Mouse (Mus musculus) G1E-ER4 (cell line): ENCODE results near the gene Alcam. TPM values are rescaled to one million over a fixed set of nuclear protein-coding genes. Genes with fewer than 3 reads are reported as not detected.

Experiments
- GATA1 ChIP-seq: IDR thresholded peaks from one replicate; pipeline ENCODE4 v1.8.0; 2012; ENCODE audit warnings: low read length, inconsistent platforms
- polyA plus RNA-seq: library from polyadenylated mRNA; stranded (reverse); fragments of >175 nt; gene quantifications from 2 replicates; pipeline ENCODE4 v1.2.3, GENCODE M21; 2012

Gene Alcam
- polyA plus RNA-seq, 1 experiment: not detected

GRCm38 (mm10) chr16:52417146-52417545 lies 36.7 kb downstream of the Alcam start:
- TF ChIP-seq GATA1: no peak

GRCm38 (mm10) chr16:52413714-52414113 lies 40.2 kb downstream of the Alcam start:
- no peak for TF ChIP-seq GATA1

- TF ChIP-seq GATA1: no peak
Measured at GRCm38 (mm10) chr16:52406072-52406471, 47.8 kb downstream of the Alcam start.

GRCm38 (mm10) chr16:52405272-52405671 lies 48.6 kb downstream of the Alcam start:
- TF ChIP-seq GATA1: no peak

- no peak for TF ChIP-seq GATA1
Measured at GRCm38 (mm10) chr16:52399112-52399511, 54.8 kb downstream of the Alcam start.

GRCm38 (mm10) chr16:52386781-52387300 lies 67.0 kb downstream of the Alcam start:
- no peak for TF ChIP-seq GATA1

- no peak for TF ChIP-seq GATA1
Measured at GRCm38 (mm10) chr16:52383456-52384185, 70.3 kb downstream of the Alcam start.

- no peak for TF ChIP-seq GATA1
Measured at GRCm38 (mm10) chr16:52378811-52379597, 74.9 kb downstream of the Alcam start.

GRCm38 (mm10) chr16:52376827-52377226 lies 77.0 kb downstream of the Alcam start:
- TF ChIP-seq GATA1: no peak

- TF ChIP-seq GATA1: no peak
Measured at GRCm38 (mm10) chr16:52371956-52372355, 81.9 kb downstream of the Alcam start.

- no peak for TF ChIP-seq GATA1
Measured at GRCm38 (mm10) chr16:52368521-52368920, 85.4 kb downstream of the Alcam start.

- TF ChIP-seq GATA1: no peak
Measured at GRCm38 (mm10) chr16:52366915-52367314, 87.0 kb downstream of the Alcam start.

GRCm38 (mm10) chr16:52363944-52364511 lies 89.8 kb downstream of the Alcam start:
- no peak for TF ChIP-seq GATA1

- no peak for TF ChIP-seq GATA1
Measured at GRCm38 (mm10) chr16:52343467-52344033, 110.3 kb downstream of the Alcam start.

- no peak for TF ChIP-seq GATA1
Measured at GRCm38 (mm10) chr16:52342694-52343466, 111.0 kb downstream of the Alcam start.
